Mouse (Mus musculus) cerebellum, adult 8-10 months (tissue): ENCODE data around the gene Bcl3.
"Not testable (repeated sequence)": the region's sequence is repeated elsewhere in the genome, so short reads cannot be mapped to it uniquely, and the experiment has no call there.

Source experiments
- DNase-seq: peaks from one replicate; pipeline ENCODE4 v3.0.0; 2022

Bcl3 gene

DNA sequence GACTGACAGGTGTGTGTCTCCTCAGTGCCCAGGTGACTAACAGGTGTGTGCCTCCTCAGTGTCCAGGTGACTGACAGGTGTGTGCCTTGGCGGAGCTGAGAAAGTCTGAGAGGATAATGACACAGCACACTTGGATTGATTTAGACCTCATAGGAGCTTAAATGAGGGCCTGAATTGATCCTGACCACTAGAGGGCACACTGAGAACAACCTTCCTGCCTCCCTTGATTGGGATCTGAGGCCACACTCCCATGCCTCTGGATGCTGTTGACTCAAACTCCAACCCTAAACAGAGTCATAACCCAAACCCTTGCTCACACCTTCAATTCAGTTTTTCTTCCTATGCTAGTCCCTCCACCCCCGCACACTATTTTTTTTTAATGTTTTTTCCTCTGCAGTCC is 21.8 kb downstream of the Bcl3 start:
- no peak for DNase-seq

GRCm38 (mm10) chr7:19796697-19797588 is 25.6 kb downstream of the Bcl3 start, which contains the start of gene Cblc:
Gene Cblc, minus strand, starts transcription at chr7:19796809.
- DNase-seq = peak; percentile 26

DNA sequence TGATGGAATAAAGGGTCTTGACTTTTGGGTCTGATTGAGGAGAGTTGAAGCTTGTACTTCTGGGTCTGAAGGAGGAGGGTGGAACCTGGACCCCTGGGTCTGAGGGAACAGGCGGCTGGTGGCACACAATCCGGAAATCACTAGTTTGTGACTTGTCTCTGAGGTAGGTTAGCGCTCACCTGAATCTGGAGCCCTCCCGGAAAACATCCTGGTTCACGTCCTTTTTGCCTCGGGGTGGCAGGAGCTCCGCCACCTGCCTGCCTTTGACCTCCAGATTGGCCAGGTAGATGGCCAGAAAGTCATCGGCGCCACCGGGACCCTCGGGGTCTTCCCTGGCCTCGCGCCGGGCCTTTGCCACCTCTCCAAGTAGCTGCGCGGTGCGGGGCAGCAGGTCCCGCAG is 26.3 kb downstream of the Bcl3 start:
- DNase-seq = no peak

DNA sequence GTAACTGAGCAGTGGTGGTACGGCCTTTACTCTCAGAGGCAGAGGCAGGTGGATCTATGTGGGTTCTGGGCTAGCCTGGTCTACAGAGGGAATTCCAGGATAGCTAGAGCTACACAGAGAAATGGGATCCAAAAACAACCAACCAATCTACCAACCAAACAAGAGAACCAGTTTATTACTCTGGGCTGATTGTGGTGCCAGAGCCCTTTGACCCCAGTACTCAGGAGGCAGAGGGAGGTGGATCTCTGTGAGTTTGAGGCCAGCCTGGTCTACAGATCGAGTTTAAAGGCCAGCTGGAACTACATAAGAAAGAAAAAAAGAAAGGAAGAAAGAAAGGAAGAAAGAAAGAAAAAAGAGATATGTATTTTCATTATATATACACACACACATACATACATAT is 27.3 kb downstream of the Bcl3 start:
- DNase-seq = no peak

DNA sequence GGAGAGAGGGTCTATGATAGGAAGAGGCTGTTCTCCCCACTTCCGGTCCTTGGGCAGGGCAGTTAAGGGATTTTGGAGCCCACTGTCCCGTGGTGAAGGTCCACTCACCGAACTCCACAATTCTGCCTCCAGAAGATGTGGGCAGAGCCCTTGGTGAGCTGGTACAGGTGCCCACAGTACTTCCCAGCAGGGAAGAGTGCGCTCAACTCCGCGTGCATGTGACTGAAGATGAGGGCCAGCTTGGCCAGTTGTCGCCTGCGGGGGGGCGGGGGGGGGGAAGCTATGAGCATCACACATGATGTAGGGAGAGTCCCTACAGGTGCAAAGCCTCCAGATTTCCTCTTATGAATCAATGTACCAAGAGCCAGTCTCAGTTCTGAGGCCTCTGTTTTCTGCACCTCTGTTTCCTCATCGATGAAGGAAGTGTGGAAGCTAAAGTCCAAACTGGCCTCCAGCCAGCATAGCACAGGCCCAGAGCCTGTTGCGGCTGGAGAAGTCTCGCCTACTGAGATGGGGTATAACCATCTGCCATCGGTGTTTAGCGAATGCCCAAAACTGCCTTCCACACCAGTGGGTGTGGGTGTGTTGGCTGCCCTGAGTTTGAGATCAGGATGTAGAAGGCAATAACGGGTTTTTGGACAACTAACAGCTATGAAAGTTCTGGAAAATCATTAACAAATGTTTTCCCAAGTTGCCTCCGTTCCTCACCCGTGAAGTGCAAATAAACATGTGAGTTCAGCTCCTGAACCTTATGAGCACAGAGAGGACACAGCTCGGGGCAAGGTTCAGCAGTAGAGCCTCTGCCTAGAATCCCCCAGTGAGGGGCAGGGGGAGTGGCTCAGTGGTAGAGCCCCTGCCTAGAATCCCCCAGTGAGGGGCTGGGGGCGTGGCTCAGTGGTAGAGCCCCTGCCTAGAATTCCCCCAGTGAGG is 29.6 kb downstream of the Bcl3 start:
- no peak for DNase-seq

- DNase-seq = not testable (repeated sequence)
Measured at GRCm38 (mm10) chr7:19791504-19791903, 31.1 kb downstream of the Bcl3 start.

DNA sequence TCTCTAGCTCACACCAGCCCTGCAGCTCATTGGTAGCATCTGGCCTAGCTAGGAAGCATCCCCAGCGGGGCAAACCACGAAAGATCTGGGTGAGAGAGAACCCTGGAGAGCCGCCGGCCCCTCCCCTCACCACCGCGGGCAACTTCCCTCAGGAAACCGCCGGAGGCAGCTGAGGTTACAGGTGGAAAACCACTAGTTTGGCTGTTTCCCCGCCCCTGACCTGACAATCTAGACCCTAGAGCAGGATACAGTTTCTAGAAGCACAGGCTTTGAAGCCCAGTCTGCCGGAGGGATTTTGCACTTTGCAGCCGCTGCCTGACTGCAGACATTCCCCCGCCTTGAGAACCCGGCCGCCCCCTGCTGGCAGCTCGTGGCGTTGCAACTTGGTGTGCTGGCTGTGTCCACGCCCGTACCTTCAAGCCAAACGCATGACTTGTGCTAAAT is 32.6 kb downstream of the Bcl3 start:
- peak; percentile 85 for DNase-seq

DNA sequence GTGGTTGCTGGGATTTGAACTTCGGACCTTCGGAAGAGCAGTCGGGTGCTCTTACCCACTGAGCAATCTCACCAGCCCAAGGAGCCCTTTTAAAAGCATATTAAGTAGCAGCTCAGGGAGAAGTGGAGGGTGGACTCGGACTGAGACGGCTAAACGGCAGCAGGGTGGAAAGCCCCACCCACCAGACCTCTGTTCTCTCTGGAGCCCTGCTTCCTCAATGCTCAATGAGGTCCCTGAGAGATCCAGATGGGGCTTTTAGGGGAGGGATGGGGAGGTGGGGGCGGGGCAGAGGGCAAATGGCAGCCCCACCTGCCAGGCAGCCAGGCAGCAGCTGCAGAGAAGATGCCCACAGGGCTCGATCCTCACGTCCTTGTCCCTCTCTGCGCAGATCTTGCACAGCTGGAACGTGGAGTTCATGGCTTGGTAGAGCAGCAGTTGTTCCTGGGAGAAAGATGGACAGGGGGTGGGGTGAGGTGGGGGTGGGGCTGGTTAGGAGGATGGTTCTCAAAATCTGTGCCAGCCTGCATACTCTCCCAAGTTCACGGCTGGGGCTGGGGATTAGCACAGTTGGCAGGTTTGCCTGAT is 36.6 kb downstream of the Bcl3 start:
- DNase-seq = no peak

DNA sequence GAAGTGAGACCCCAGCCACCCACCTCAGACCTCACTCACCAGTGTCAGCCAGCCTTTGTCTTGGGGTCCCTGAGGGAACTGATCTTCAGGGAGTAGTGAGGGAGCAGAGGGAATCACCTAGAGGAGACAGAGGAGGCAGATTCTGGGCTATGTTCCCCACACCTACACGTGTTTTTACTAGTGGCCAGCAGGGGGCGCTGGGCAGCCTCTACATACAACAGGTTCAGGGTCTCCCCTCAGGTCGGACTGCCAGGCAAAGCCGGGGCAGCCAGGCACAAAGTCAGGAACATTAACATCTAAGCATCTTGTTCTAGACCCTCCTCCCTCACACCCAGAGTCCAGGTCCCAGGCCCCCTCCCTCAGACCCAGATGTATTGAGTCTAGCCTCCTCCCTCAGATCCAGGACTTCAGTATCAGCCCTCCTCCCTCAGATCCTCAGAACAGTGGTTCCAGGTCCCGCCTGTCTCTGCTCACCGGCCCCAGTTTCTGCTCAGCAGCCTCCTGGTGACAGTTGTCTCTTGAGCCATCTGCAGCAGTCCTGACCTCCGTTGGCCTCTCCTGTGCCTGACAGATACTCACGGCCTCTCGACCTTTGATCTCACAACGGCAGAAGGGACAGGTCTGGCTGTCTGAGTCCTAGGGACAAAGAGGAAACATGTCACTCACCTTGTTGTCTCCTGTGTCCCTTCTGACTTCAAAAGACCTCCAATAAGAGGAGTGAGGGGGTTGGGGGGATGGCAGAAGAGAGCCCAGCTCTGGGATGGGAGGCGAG is 37.6 kb downstream of the Bcl3 start:
- no peak for DNase-seq

GRCm38 (mm10) chr7:19783630-19784029 is 38.9 kb downstream of the Bcl3 start:
- no peak for DNase-seq

DNA sequence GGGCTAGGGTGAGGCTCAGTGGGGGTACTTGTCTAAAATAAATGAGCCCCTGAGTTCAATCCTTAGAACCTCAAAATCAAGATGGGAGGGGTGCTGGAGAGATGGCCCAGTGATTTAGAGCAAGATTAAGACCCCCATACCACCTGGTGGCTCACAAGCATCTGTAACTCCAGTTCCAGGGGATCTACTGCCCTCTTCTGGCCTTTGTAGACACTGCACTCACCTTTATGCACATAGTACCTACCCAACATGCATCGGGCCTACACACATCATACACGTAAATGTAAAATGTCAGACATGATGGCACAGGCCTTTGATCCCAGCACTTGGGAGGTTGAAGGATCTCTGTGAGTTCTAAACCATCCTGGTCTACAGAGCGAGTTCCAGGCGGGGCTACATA is 39.9 kb downstream of the Bcl3 start:
- no peak for DNase-seq

DNA sequence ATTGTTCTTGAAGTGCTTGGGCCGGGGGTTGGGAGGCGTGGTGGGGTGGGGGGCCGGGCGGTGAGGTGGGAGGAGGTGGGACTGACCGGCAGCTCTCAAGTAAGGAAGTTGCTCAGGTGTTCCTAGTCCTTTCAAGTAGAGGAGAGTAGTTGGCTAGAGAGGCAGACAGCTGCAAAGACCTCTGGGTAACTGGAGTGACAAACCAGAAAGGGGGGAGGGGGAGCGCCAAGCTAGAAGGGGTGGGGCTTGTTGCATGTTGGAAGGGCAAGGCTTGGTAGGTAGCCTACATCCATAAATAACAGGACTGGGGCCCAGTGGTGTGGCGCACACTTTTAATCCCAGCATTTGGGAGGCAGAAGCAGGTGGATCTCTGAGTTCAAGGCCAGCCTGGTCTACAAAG is 40.8 kb downstream of the Bcl3 start:
- no peak for DNase-seq

DNA sequence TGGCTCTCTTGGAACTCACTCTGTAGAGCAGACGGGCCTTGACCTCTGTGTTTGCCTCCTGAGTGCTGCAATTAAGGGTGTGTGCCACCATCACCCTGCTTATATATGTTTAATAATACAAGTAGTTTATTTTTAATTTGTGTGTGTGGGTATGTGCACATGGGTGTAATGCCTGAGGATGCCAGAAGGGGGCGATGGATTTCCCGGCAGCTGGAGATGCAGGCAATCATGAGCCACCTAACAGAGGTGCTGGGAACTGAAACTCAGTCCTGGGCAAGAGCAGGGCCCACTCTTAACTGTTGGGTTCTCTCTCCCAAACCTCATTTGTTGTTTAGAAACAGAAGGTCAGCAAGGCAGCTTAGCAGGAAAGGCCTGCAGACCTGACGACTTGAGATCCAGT is 42.7 kb downstream of the Bcl3 start:
- no peak for DNase-seq

DNA sequence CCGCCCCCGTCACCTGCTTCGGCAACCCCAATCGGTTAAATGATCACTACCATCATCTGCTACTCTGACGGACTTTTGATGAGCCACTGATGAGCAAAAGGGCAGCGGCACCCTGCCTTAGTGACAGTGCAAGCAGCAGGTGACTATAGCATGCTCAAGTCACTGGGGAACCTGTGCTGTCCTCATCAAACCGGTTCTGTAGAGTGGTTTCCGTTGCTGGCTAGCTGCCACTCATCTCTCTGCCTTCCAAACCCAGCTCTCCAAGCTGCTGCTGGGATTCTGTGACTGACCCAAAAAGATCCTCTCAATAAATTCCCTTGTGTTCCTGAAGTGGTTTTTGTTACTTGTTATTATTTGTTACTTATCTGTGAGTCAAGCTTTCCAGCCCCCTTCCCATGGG is 43.9 kb downstream of the Bcl3 start:
- DNase-seq = no peak

- DNase-seq = no peak
Measured at GRCm38 (mm10) chr7:19777049-19777723, 45.4 kb downstream of the Bcl3 start.

DNA sequence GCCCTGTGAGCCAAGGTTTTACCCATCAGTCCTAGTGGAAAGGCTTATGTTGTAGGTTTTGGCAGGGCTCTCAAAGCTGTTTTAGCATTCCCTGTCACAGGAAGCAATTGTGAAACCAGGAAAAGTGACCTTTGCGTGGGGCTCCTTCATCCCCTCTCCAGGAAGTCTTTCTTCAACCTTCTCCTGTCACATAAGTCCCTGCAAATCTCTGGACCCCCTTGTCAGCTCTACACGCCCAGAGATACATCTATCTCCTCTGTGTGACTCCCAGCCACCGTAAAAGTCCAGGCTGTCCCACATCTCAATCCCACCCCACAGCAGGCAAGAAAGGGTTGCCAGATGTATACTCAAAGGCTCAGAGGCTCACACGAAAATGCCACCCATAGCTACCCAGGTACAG is 50.9 kb downstream of the Bcl3 start:
- no peak for DNase-seq

- DNase-seq = no peak
Measured at GRCm38 (mm10) chr7:19770984-19771391, 51.6 kb downstream of the Bcl3 start, which contains the start of gene Bcam. Gene Bcam, minus strand, starts transcription at chr7:19771016.

- DNase-seq = no peak
Measured at GRCm38 (mm10) chr7:19770375-19770754, 52.2 kb downstream of the Bcl3 start.

DNA sequence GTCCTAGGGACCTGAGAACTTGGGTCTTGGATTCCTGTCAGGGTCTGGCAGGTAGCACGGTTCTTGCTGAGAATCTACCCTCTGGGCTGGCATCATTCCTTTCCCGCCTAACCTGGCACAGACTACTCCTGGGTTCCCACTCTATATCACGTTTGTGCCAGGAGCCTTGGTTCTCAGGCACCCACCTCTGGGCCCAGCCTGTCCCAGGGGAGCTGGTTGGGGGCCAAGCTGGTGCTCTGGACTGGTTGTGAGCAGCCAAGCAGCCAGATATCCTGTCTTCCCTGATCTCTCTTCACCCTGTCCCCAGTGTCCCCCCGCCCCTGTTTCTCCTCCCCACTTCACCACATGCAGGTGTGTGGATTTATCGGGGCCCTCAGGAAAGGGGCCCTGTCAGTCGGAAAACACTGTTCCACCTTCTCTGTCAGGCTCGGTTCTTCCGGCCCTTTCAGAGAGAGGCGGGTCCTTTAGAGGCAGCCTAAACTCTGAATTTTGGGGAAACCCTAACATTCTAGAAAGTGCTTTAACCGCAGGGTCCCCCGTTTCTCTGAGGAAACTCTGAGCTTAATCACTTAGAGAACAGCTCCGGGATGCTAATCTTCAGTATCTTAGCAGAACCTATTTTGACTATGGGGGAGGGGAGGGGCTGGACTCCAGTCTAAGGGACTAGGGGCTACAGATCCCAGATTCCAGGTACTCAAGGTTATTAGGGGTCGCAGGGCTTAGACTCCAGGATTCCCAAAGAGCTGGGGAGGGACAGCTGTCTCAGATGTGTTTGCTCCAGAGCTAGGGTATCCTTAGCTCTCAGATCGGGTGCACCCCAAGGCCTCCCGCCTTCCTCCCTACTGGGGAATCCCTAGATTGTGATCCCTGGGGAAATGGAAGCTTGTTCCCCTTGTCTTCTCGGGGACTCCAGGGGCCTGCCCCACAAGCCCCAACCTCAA is 52.9 kb downstream of the Bcl3 start:
- no peak for DNase-seq

DNA sequence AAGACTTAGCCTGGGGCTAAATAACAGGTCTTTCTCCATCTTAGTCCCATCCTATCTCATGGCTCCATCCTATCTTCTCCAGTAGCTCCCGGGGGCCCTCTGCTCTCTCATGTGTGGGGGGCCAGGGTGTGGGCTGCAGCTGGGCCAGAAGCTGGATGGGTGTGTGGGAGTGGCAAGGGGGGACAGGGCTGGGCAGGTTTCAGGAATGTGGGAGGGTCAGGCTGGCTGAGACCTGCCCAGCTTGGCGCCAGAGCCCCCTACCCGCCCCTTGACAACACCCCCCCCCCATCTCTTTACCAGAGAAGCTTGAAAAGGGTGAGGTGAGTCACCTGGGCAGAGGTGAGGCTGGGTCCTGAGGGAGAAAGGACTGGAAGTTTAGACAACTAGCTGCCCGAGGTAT is 53.6 kb downstream of the Bcl3 start:
- DNase-seq = no peak

DNA sequence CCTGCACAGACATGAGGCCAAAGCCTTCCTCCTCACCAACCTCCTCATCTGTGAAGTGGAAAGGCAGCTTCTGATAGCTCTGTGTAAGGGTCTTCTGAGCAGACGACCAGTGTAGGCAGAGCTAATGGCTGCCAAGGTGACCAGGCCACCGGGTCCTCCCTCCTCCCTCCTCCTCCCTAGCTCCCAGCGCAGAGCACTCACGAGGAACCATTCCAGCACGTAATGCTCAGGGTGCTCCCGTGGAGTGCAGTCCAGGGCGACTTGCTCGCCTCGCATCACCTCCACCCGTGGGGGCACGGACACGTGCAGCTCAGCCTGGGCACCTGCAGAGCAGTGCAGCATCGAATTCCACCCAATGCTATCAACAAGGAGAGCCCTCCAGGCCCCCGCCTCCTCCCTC is 54.3 kb downstream of the Bcl3 start:
- no peak for DNase-seq
